Mouse (Mus musculus) ES-E14 (cell line): ENCODE results near the gene Zfp536. TPM values are rescaled to one million over a fixed set of nuclear protein-coding genes. Genes with fewer than 3 reads are reported as not detected.

Source experiments
- DNase-seq: peaks from one replicate; pipeline ENCODE4 v3.0.0-alpha.2; 2013; ENCODE audit warnings: low read depth, low spot score
- H3K27ac ChIP-seq: 2 replicates; pipeline ENCODE4 v1.5.1; 2012; ENCODE audit warnings: low read depth, mild to moderate bottlenecking, low read length, moderate library complexity, mixed read lengths; ENCODE audit not compliant: poor library complexity, insufficient read depth, severe bottlenecking
- H3K36me3 ChIP-seq: 2 replicates; pipeline ENCODE4 v1.6.1; 2012; ENCODE audit warnings: mild to moderate bottlenecking, low read length, moderate library complexity, mixed read lengths; ENCODE audit not compliant: control insufficient read depth, poor library complexity, insufficient read depth, severe bottlenecking
- H3K4me1 ChIP-seq, 2 experiments: fragments of 150-350 bp in 1 of 2; sonication (generic) in 1 of 2; 2 replicates each; pipeline ENCODE4 v1.6.1; 2012; ENCODE audit warnings: low read length in 2 of 2, mild to moderate bottlenecking in 1 of 2, mixed read lengths in 1 of 2; ENCODE audit not compliant: control insufficient read depth in 2 of 2, insufficient read depth in 2 of 2, poor library complexity in 1 of 2
- H3K4me3 ChIP-seq, 2 experiments: fragments of 150-350 bp in 1 of 2; sonication (generic) in 1 of 2; 2 replicates each; pipeline ENCODE4 v1.5.1; 2012; ENCODE audit warnings: low read length in 2 of 2, low read depth in 1 of 2, mild to moderate bottlenecking in 1 of 2, mixed read lengths in 1 of 2; ENCODE audit not compliant: insufficient read depth in 1 of 2, poor library complexity in 1 of 2, severe bottlenecking in 1 of 2
- H3K9ac ChIP-seq: 2 replicates; pipeline ENCODE4 v1.6.1; 2012; ENCODE audit warnings: low read depth, mild to moderate bottlenecking, low read length, mixed read lengths; ENCODE audit not compliant: poor library complexity, insufficient read depth, severe bottlenecking
- H3K9me3 ChIP-seq: fragments of 150-350 bp; sonication (generic); 2 replicates; pipeline ENCODE4 v1.6.1; 2012; ENCODE audit warnings: low read depth, mild to moderate bottlenecking, low read length; ENCODE audit not compliant: control insufficient read depth, insufficient read depth
- CHD2 ChIP-seq: IDR thresholded peaks from 2 replicates; pipeline ENCODE4 v1.6.1; 2014; ENCODE audit warnings: mild to moderate bottlenecking, low read depth, low read length, inconsistent platforms
- HCFC1 ChIP-seq: IDR thresholded peaks from 2 replicates; pipeline ENCODE4 v1.6.1; 2012; ENCODE audit warnings: low read length, inconsistent platforms, borderline replicate concordance; ENCODE audit not compliant: insufficient read depth
- MAFK ChIP-seq: IDR thresholded peaks from 2 replicates; pipeline ENCODE4 v1.6.1; 2014; ENCODE audit warnings: mild to moderate bottlenecking, low read depth, low read length, inconsistent platforms; ENCODE audit not compliant: insufficient read depth
- ZC3H11A ChIP-seq: IDR thresholded peaks from 2 replicates; pipeline ENCODE4 v1.6.1; 2012; ENCODE audit warnings: low read depth, mild to moderate bottlenecking, inconsistent platforms, low read length, borderline replicate concordance
- ZNF384 ChIP-seq: IDR thresholded peaks from 2 replicates; pipeline ENCODE4 v1.6.1; 2012; ENCODE audit warnings: low read depth, low read length, inconsistent platforms
- in situ Hi-C, 2 experiments: fragments of 600-800 bp; cut with MboI; formaldehyde crosslinking; loops; one replicate each; pipeline ENCODE4 v1.15.1; 2025; ENCODE audit warnings: low sequenced_read_pairs in 2 of 2, inconsistent platforms in 1 of 2; ENCODE audit not compliant: unreplicated experiment in 2 of 2
- total RNA-seq: library from RNA; depleted of rRNA; stranded (reverse); fragments of 300-350 nt; gene quantifications from 2 replicates; pipeline ENCODE4 v1.2.3, GENCODE M21; 2012

Zfp536 gene
- total RNA-seq, 1 experiment = 2.2 TPM

DNA sequence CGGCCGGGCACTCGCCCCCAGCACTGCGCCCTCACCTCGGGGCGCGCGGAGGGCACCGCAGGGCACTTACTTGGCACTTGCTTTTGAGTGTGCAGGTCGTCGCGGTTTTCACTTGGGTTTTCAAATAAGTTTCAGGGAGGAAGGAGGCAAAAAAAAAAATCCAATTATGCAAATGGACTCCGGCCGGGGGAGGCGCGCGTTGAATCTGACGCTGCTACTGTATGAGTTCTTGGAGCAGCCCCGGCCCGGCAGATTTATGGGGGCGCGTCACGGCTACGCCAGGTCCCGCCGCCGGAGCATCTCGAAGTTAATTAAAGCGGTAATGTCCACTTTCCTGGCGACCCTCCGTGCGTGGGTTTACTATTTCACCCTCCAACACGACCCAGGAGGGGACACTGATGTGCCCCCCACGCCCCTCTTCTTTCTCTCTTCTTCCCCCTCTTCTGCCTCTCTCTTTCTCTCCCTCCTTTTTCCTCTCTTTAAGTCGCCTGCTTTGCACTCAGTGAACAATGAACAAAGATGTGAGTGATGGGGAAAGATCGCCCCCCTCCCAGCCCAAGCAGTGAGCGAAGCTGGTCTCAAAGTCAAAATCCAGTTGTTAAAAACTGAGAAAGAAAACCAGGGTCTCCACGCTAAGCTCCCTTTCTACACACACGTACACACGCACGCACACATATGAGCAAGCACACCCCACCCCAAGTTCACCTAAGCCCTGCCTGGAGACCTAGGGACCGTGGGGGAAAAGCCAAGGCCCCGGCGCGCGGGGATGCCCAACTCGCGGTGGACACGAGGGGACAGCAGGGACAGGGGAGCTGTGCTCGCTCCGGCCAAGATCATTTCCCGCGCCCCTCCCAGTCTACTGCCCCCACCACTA is 3.7 kb downstream of the Zfp536 start:
- DNase-seq = no peak
- no peak overlapping the region for H3K9ac ChIP-seq
- no peak for TF ChIP-seq HCFC1
- no peak for TF ChIP-seq MAFK
- TF ChIP-seq ZC3H11A = no peak
- no peak for TF ChIP-seq CHD2
- no peak for TF ChIP-seq ZNF384
- H3K27ac ChIP-seq = no peak overlapping the region
- in situ Hi-C loops = loop anchor here (25.0 kb wide), 1 partner anchor 1082 kb away; the partner anchor contains the start of gene Tshz3 (in 2 of the 2)
- peaks cover 0 to 4% of the 10 kb centered on the region in 2 experiments; a peak in 1 of 4 replicates for H3K4me1 ChIP-seq
- H3K9me3 ChIP-seq = no peaks in the 10 kb centered on the region
- H3K4me3 ChIP-seq = peak overlapping the region; percentile 55
- no peaks in the 10 kb centered on the region for H3K36me3 ChIP-seq

- in situ Hi-C loops = loop anchor here (25.0 kb wide), 1 partner anchor 1082 kb away; the partner anchor contains the start of gene Tshz3 (in 2 of the 2)
- peaks cover 0 to 4% of the 10 kb centered on the region in 2 experiments; a peak in 1 of 4 replicates for H3K4me1 ChIP-seq
- no peak overlapping the region for H3K27ac ChIP-seq
- H3K9ac ChIP-seq = no peak overlapping the region
- H3K4me3 ChIP-seq = peak overlapping the region; percentile 24 to 55; a peak in 3 of 4 replicates
- no peak for DNase-seq
- H3K9me3 ChIP-seq = no peaks in the 10 kb centered on the region
- H3K36me3 ChIP-seq = no peaks in the 10 kb centered on the region
- no peak for TF ChIP-seq ZC3H11A
- no peak for TF ChIP-seq MAFK
- TF ChIP-seq CHD2 = no peak
- no peak for TF ChIP-seq ZNF384
- TF ChIP-seq HCFC1 = no peak
Measured at GRCm38 (mm10) chr7:37769004-37769403, 4.4 kb downstream of the Zfp536 start.

- DNase-seq = no peak
- Histone ChIP-seq H3K27ac (no peak overlapping the region), H3K36me3 (no peaks in the 10 kb centered on the region), H3K9me3 (no peaks in the 10 kb centered on the region), H3K4me3 (no peak overlapping the region), H3K9ac (no peak overlapping the region), H3K4me1 (peaks cover 0 to 4% of the 10 kb centered on the region in 2 experiments; a peak in 1 of 4 replicates)
- TF ChIP-seq ZNF384 = no peak
- no peak for TF ChIP-seq MAFK
- TF ChIP-seq CHD2 = no peak
- TF ChIP-seq ZC3H11A = no peak
- no peak for TF ChIP-seq HCFC1
- in situ Hi-C loops = loop anchor here (25.0 kb wide), 1 partner anchor 1081 kb away; the partner anchor contains the start of gene Tshz3 (in 2 of the 2)
Measured at GRCm38 (mm10) chr7:37768310-37768940, 5.0 kb downstream of the Zfp536 start.

GRCm38 (mm10) chr7:37758886-37759285 is 14.6 kb downstream of the Zfp536 start:
- Histone ChIP-seq H3K36me3 (no peaks in the 10 kb centered on the region), H3K9me3 (no peaks in the 10 kb centered on the region), H3K9ac (no peak overlapping the region), H3K4me3 (no peak overlapping the region), H3K4me1 (no peaks in the 10 kb centered on the region), H3K27ac (no peak overlapping the region)
- DNase-seq = no peak
- TF ChIP-seq CHD2 (no peak), ZNF384 (no peak), ZC3H11A (no peak), HCFC1 (no peak), MAFK (no peak)
- in situ Hi-C loops = loop anchor here (25.0 kb wide), 1 partner anchor 1072 kb away; the partner anchor contains the start of gene Tshz3 (in 2 of the 2)
